Mouse (Mus musculus): ENCODE results near the gene Mapkapk2.
"Not testable (repeated sequence)": the region's sequence is repeated elsewhere in the genome, so short reads cannot be mapped to it uniquely, and the experiment has no call there.

Mapkapk2 gene

GRCm38 (mm10) chr1:131097700-131098094 is at the start of gene Mapkapk2:
Gene Mapkapk2, minus strand, starts transcription at chr1:131097826.
- peak; percentile 92 for DNase-seq

- no peak for DNase-seq
Measured at GRCm38 (mm10) chr1:131146181-131146614, 48.6 kb upstream of the Mapkapk2 start.

GRCm38 (mm10) chr1:131145222-131145621 is 47.6 kb upstream of the Mapkapk2 start:
- DNase-seq: not testable (repeated sequence)

GRCm38 (mm10) chr1:131142472-131142871 is 44.8 kb upstream of the Mapkapk2 start:
- DNase-seq: no peak

- no peak for DNase-seq
Measured at GRCm38 (mm10) chr1:131141449-131141848, 43.8 kb upstream of the Mapkapk2 start.

GRCm38 (mm10) chr1:131139102-131140095 is 41.8 kb upstream of the Mapkapk2 start:
- DNase-seq: no peak

- DNase-seq: peak; percentile 88
Measured at GRCm38 (mm10) chr1:131138191-131139016, 40.8 kb upstream of the Mapkapk2 start, which contains the start of gene Dyrk3. Gene Dyrk3, minus strand, starts transcription at chr1:131138340.

GRCm38 (mm10) chr1:131137717-131138118 is 40.1 kb upstream of the Mapkapk2 start:
- DNase-seq: peak; percentile 49

- no peak for DNase-seq
Measured at GRCm38 (mm10) chr1:131137111-131137510, 39.5 kb upstream of the Mapkapk2 start.

- DNase-seq: no peak
Measured at GRCm38 (mm10) chr1:131135960-131136629, 38.5 kb upstream of the Mapkapk2 start.

- DNase-seq: no peak
Measured at GRCm38 (mm10) chr1:131134942-131135522, 37.4 kb upstream of the Mapkapk2 start.

- no peak for DNase-seq
Measured at GRCm38 (mm10) chr1:131134231-131134630, 36.6 kb upstream of the Mapkapk2 start.

GRCm38 (mm10) chr1:131125987-131126744 is 28.5 kb upstream of the Mapkapk2 start:
- DNase-seq: no peak

- DNase-seq: no peak
Measured at GRCm38 (mm10) chr1:131123522-131124265, 26.1 kb upstream of the Mapkapk2 start.

- no peak for DNase-seq
Measured at GRCm38 (mm10) chr1:131121987-131122386, 24.4 kb upstream of the Mapkapk2 start.

GRCm38 (mm10) chr1:131119026-131119425 is 21.4 kb upstream of the Mapkapk2 start:
- DNase-seq: no peak

- no peak for DNase-seq
Measured at GRCm38 (mm10) chr1:131118530-131118929, 20.9 kb upstream of the Mapkapk2 start.

GRCm38 (mm10) chr1:131116430-131117011 is 18.9 kb upstream of the Mapkapk2 start:
- DNase-seq: peak; percentile 44

- DNase-seq: peak; percentile 72
Measured at GRCm38 (mm10) chr1:131115932-131116331, 18.3 kb upstream of the Mapkapk2 start.

- DNase-seq: no peak
Measured at GRCm38 (mm10) chr1:131112576-131112975, 14.9 kb upstream of the Mapkapk2 start.

All from right cerebral cortex, postnatal 4 days (tissue).